Mouse (Mus musculus) midbrain, embryonic 12.5 days (tissue): ENCODE measurements around the gene Suds3. TPM values are rescaled to one million over a fixed set of nuclear protein-coding genes. Genes with fewer than 3 reads are reported as not detected.

Source experiments
- ATAC-seq: fragments of 200-750 bp; cut with Nextera tagmentation; 2 replicates; pipeline ENCODE4 v1.8.0; 2017; ENCODE audit warnings: low read depth, moderate TSS enrichment, moderate library complexity; ENCODE audit not compliant: low FRiP score
- H3K27ac ChIP-seq: fragments of 300-500 bp; sonication (generic); replicated peaks from 2 replicates; pipeline ENCODE4 v1.5.1; 2016; ENCODE audit warnings: mild to moderate bottlenecking
- H3K27me3 ChIP-seq: fragments of 300-500 bp; sonication (generic); 2 replicates; pipeline ENCODE4 v1.6.1; 2016; ENCODE audit warnings: mild to moderate bottlenecking
- H3K36me3 ChIP-seq: fragments of 300-500 bp; sonication (generic); 2 replicates; pipeline ENCODE4 v1.6.1; 2016
- H3K4me1 ChIP-seq: fragments of 300-500 bp; sonication (generic); 2 replicates; pipeline ENCODE4 v1.6.1; 2016
- H3K4me2 ChIP-seq: fragments of 300-500 bp; sonication (generic); replicated peaks from 2 replicates; pipeline ENCODE4 v1.6.1; 2016; ENCODE audit warnings: mild to moderate bottlenecking, moderate library complexity
- H3K4me3 ChIP-seq: fragments of 300-500 bp; sonication (generic); 2 replicates; pipeline ENCODE4 v1.5.1; 2016; ENCODE audit warnings: mild to moderate bottlenecking
- H3K9ac ChIP-seq: fragments of 300-500 bp; sonication (generic); replicated peaks from 2 replicates; pipeline ENCODE4 v1.6.1; 2016; ENCODE audit warnings: mild to moderate bottlenecking, moderate library complexity
- H3K9me3 ChIP-seq: fragments of 300-500 bp; sonication (generic); 2 replicates; pipeline ENCODE4 v1.6.1; 2016; ENCODE audit warnings: mild to moderate bottlenecking
- WGBS: fragments of 180-500 bp; shearing (Covaris S2); methylation state at CpG from one replicate; pipeline ENCODE4 v1.1.7; 2016; 5-methylcytosine and 5-hydroxymethylcytosine counted together
- polyA plus RNA-seq: library from polyadenylated mRNA; unstranded; fragments of >200 nt; fragmentation: Nextera tagmentation; extraction: Ambion mirVana; gene quantifications from 2 replicates; pipeline ENCODE4 v1.2.1, GENCODE M21; 2016

The Suds3 gene
- polyA plus RNA-seq, 1 experiment from 2014 or later: 118 TPM

GRCm38 (mm10) chr5:117149054-117149942 lies 33.4 kb upstream of the Suds3 start:
- WGBS: 86% methylated on average over 16 of the region's 16 CpGs
- H3K4me3 ChIP-seq: no peak overlapping the region

GRCm38 (mm10) chr5:117147187-117148095 lies 31.5 kb upstream of the Suds3 start:
- H3K9me3 ChIP-seq: no peaks in the 10 kb centered on the region
- H3K4me3 ChIP-seq: no peak overlapping the region
- no peaks in the 10 kb centered on the region for H3K36me3 ChIP-seq
- H3K9ac ChIP-seq: no peak overlapping the region
- H3K4me2 ChIP-seq: no peak overlapping the region
- 92% methylated on average over 16 of the region's 16 CpGs for WGBS
- no peak for ATAC-seq
- H3K27me3 ChIP-seq: no peaks in the 10 kb centered on the region
- no peak overlapping the region for H3K27ac ChIP-seq
- H3K4me1 ChIP-seq: no peaks in the 10 kb centered on the region

More at GRCm38 (mm10) chr5:117149054-117149942, 33.4 kb upstream of the Suds3 start:
- no peak for ATAC-seq
- no peaks in the 10 kb centered on the region for H3K9me3 ChIP-seq
- no peaks in the 10 kb centered on the region for H3K27me3 ChIP-seq
- no peaks in the 10 kb centered on the region for H3K36me3 ChIP-seq
- no peak overlapping the region for H3K27ac ChIP-seq
- no peaks in the 10 kb centered on the region for H3K4me1 ChIP-seq
- no peak overlapping the region for H3K9ac ChIP-seq
- no peak overlapping the region for H3K4me2 ChIP-seq

GRCm38 (mm10) chr5:117146165-117146564 lies 30.3 kb upstream of the Suds3 start:
- ATAC-seq: no peak
- no peak overlapping the region for H3K4me2 ChIP-seq
- H3K27me3 ChIP-seq: no peaks in the 10 kb centered on the region
- no peaks in the 10 kb centered on the region for H3K9me3 ChIP-seq
- H3K9ac ChIP-seq: no peak overlapping the region
- H3K4me3 ChIP-seq: no peak overlapping the region
- H3K36me3 ChIP-seq: no peaks in the 10 kb centered on the region
- H3K27ac ChIP-seq: no peak overlapping the region
- H3K4me1 ChIP-seq: no peaks in the 10 kb centered on the region

- no peak overlapping the region for H3K27ac ChIP-seq
- 59% methylated on average over 9 of the region's 9 CpGs for WGBS
- no peaks in the 10 kb centered on the region for H3K36me3 ChIP-seq
- H3K4me2 ChIP-seq: no peak overlapping the region
- ATAC-seq: no peak
- no peaks in the 10 kb centered on the region for H3K27me3 ChIP-seq
- no peak overlapping the region for H3K4me3 ChIP-seq
- H3K9me3 ChIP-seq: no peaks in the 10 kb centered on the region
- 0 out of 2 replicates have a peak overlapping the region, but pooled peaks have one; percentile 24 for H3K9ac ChIP-seq
- 0 out of 2 replicates have a peak, but pooled peaks cover 5% of the 10 kb centered on the region for H3K4me1 ChIP-seq
Measured at GRCm38 (mm10) chr5:117143721-117144135, 27.8 kb upstream of the Suds3 start.

GRCm38 (mm10) chr5:117140374-117140773 lies 24.5 kb upstream of the Suds3 start:
- H3K9me3 ChIP-seq: no peaks in the 10 kb centered on the region

GRCm38 (mm10) chr5:117139822-117140221 lies 23.9 kb upstream of the Suds3 start:
- 71% methylated on average over 8 of the region's 8 CpGs for WGBS
- Histone ChIP-seq H3K4me1 (peaks cover 17% of the 10 kb centered on the region), H3K4me2 (no peak overlapping the region), H3K36me3 (no peaks in the 10 kb centered on the region), H3K4me3 (no peak overlapping the region), H3K9ac (no peak overlapping the region), H3K27me3 (no peaks in the 10 kb centered on the region), H3K27ac (no peak overlapping the region), H3K9me3 (no peaks in the 10 kb centered on the region)
- no peak for ATAC-seq

More at GRCm38 (mm10) chr5:117140374-117140773, 24.5 kb upstream of the Suds3 start:
- no peak overlapping the region for H3K9ac ChIP-seq
- H3K4me2 ChIP-seq: no peak overlapping the region
- WGBS: 59% methylated on average over 7 of the region's 7 CpGs
- no peaks in the 10 kb centered on the region for H3K27me3 ChIP-seq
- peaks cover 13% of the 10 kb centered on the region for H3K4me1 ChIP-seq
- ATAC-seq: no peak
- H3K4me3 ChIP-seq: no peak overlapping the region
- H3K27ac ChIP-seq: no peak overlapping the region
- H3K36me3 ChIP-seq: no peaks in the 10 kb centered on the region

- no peak for ATAC-seq
- H3K36me3 ChIP-seq: no peaks in the 10 kb centered on the region
- peaks cover 17% of the 10 kb centered on the region for H3K4me1 ChIP-seq
- WGBS: 82% methylated on average over 11 of the region's 11 CpGs
- H3K4me3 ChIP-seq: no peak overlapping the region
- H3K27ac ChIP-seq: no peak overlapping the region
- no peak overlapping the region for H3K4me2 ChIP-seq
- H3K9me3 ChIP-seq: no peaks in the 10 kb centered on the region
- H3K27me3 ChIP-seq: no peaks in the 10 kb centered on the region
- no peak overlapping the region for H3K9ac ChIP-seq
Measured at GRCm38 (mm10) chr5:117138295-117138988, 22.5 kb upstream of the Suds3 start.

GRCm38 (mm10) chr5:117137594-117137993 lies 21.7 kb upstream of the Suds3 start:
- no peak for ATAC-seq
- H3K4me1 ChIP-seq: peaks cover 17% of the 10 kb centered on the region
- no peaks in the 10 kb centered on the region for H3K36me3 ChIP-seq
- H3K4me2 ChIP-seq: no peak overlapping the region
- no peak overlapping the region for H3K9ac ChIP-seq
- H3K4me3 ChIP-seq: no peak overlapping the region
- 83% methylated on average over 8 of the region's 8 CpGs for WGBS
- no peaks in the 10 kb centered on the region for H3K9me3 ChIP-seq
- no peaks in the 10 kb centered on the region for H3K27me3 ChIP-seq
- H3K27ac ChIP-seq: no peak overlapping the region

GRCm38 (mm10) chr5:117137011-117137410 lies 21.1 kb upstream of the Suds3 start:
- H3K4me3 ChIP-seq: no peak overlapping the region
- H3K4me2 ChIP-seq: no peak overlapping the region
- no peaks in the 10 kb centered on the region for H3K36me3 ChIP-seq
- H3K27ac ChIP-seq: no peak overlapping the region
- H3K4me1 ChIP-seq: peaks cover 17% of the 10 kb centered on the region
- H3K27me3 ChIP-seq: no peaks in the 10 kb centered on the region
- no peak for ATAC-seq
- H3K9ac ChIP-seq: no peak overlapping the region
- 75% methylated on average over 10 of the region's 10 CpGs for WGBS
- H3K9me3 ChIP-seq: no peaks in the 10 kb centered on the region

- no peak for ATAC-seq
- H3K36me3 ChIP-seq: no peaks in the 10 kb centered on the region
- peaks cover 17% of the 10 kb centered on the region for H3K4me1 ChIP-seq
- H3K27ac ChIP-seq: no peak overlapping the region
- H3K4me3 ChIP-seq: no peak overlapping the region
- H3K4me2 ChIP-seq: no peak overlapping the region
- 90% methylated on average over 5 of the region's 5 CpGs for WGBS
- no peaks in the 10 kb centered on the region for H3K27me3 ChIP-seq
- H3K9me3 ChIP-seq: no peaks in the 10 kb centered on the region
- H3K9ac ChIP-seq: no peak overlapping the region
Measured at GRCm38 (mm10) chr5:117136570-117136969, 20.7 kb upstream of the Suds3 start.

GRCm38 (mm10) chr5:117135869-117136268 lies 20.0 kb upstream of the Suds3 start:
- H3K4me1 ChIP-seq: peaks cover 17% of the 10 kb centered on the region
- H3K9me3 ChIP-seq: no peaks in the 10 kb centered on the region
- ATAC-seq: peak; percentile 49; the same call in 1 of the 2 replicates
- H3K9ac ChIP-seq: no peak overlapping the region
- peak overlapping the region; percentile 35 for H3K27ac ChIP-seq
- H3K27me3 ChIP-seq: no peaks in the 10 kb centered on the region
- no peak overlapping the region for H3K4me2 ChIP-seq
- no peak overlapping the region for H3K4me3 ChIP-seq
- WGBS: 39% methylated on average over 9 of the region's 9 CpGs
- H3K36me3 ChIP-seq: no peaks in the 10 kb centered on the region
